Mouse (Mus musculus): ENCODE measurements at regions not wholly inside any gene's neighbourhood (a gene's known extent, or its start where the extent isn't known, plus 50 kb on each side); places are given as distances from the start of the nearest gene placed in this dataset. TPM values are rescaled to one million over a fixed set of nuclear protein-coding genes. Genes with fewer than 3 reads are reported as not detected.

- whole genome bisulfite sequencing: 60% methylated on average over 5 of the region's 5 CpGs
- Histone ChIP-seq H3K4me2 (replicated peaks) (no peak overlapping the region), H3K9ac (no peak overlapping the region), H3K27ac (replicated peaks) (no peak overlapping the region), H3K27me3 (no peaks in the 10 kb centered on the region), H3K9me3 (replicated peaks) (no peaks in the 10 kb centered on the region), H3K4me3 (replicated peaks) (no peak overlapping the region), H3K4me1 (no peaks in the 10 kb centered on the region), H3K36me3 (no peaks in the 10 kb centered on the region)
- no peak for ATAC-seq (ENCODE audit: insufficient number of reproducible peaks, low FRiP score, low TSS enrichment, low read depth)
These were observed 73.2 kb upstream of the Arpp21 start for GRCm38 (mm10) chr9:112308950-112309349.

- H3K9ac ChIP-seq: no peak overlapping the region
- no peaks in the 10 kb centered on the region for H3K4me1 ChIP-seq
- no peak overlapping the region for H3K4me2 ChIP-seq (replicated peaks)
- no peaks in the 10 kb centered on the region for H3K27me3 ChIP-seq
- H3K27ac ChIP-seq (replicated peaks): no peak overlapping the region
- 61% methylated on average over 4 of the region's 4 CpGs for WGBS
- ATAC-seq (ENCODE audit: insufficient number of reproducible peaks, low FRiP score, low TSS enrichment, low read depth): no peak; the same call in 1 of the 2 replicates
- H3K9me3 ChIP-seq (replicated peaks): no peaks in the 10 kb centered on the region
- H3K36me3 ChIP-seq: no peaks in the 10 kb centered on the region
- no peak overlapping the region for H3K4me3 ChIP-seq (replicated peaks)
These were observed 72.1 kb upstream of the Arpp21 start for GRCm38 (mm10) chr9:112307837-112308236.

GRCm38 (mm10) chr9:112291875-112292274 is 56.1 kb upstream of the Arpp21 start:
- Histone ChIP-seq H3K4me2 (replicated peaks) (no peak overlapping the region), H3K4me1 (no peaks in the 10 kb centered on the region), H3K36me3 (no peaks in the 10 kb centered on the region), H3K4me3 (replicated peaks) (no peak overlapping the region), H3K27me3 (no peaks in the 10 kb centered on the region), H3K9ac (no peak overlapping the region), H3K27ac (replicated peaks) (no peak overlapping the region), H3K9me3 (replicated peaks) (no peaks in the 10 kb centered on the region)
- WGBS: 73% methylated on average over 3 of the region's 3 CpGs
- ATAC-seq (ENCODE audit: insufficient number of reproducible peaks, low FRiP score, low TSS enrichment, low read depth): no peak

Small RNA genes in the stretch of these regions (microRNA-seq; reads per million reads assigned to microRNA genes)
- not detected for gene Gm27847 (ENCODE audit: borderline number of aligned reads)
